Mouse (Mus musculus): ENCODE measurements around the gene Ak1.

GRCm38 (mm10) chr2:32631737-32632394, 10.3 kb downstream of the Ak1 start:
- TF ChIP-seq ZNF384 (IDR thresholded peaks at IDR 0.05; ENCODE audit: low read depth, low read length) (no peak), ZC3H11A (IDR thresholded peaks at IDR 0.05; ENCODE audit: borderline replicate concordance, low read depth, low read length) (peak; percentile 59; the same call in 1 of the 2 replicates), CHD2 (IDR thresholded peaks at IDR 0.05; ENCODE audit: low read depth, low read length) (no peak)

All from ES-E14 (cell line).